Mouse (Mus musculus) heart, postnatal 0 days (tissue): ENCODE measurements around the gene D030056L22Rik.

ENCODE experiments used
- CTCF ChIP-seq: IDR thresholded peaks from 2 replicates; pipeline ENCODE4 v1.5.1; 2016; ENCODE audit warnings: antibody characterized with exemption, control low read depth, low read depth
- EP300 ChIP-seq: IDR thresholded peaks from 2 replicates; pipeline ENCODE4 v1.6.1; 2016; ENCODE audit warnings: antibody characterized with exemption, low read depth

GRCm38 (mm10) chr19:18682142-18682541, 30.9 kb upstream of the D030056L22Rik start:
- TF ChIP-seq EP300 (no peak), CTCF (no peak)
